ENCODE assay signal across 12 mouse cellular contexts in genomic region chr6:125585579-125585978, GRCm38 (mm10). TPM values are rescaled to one million over a fixed set of nuclear protein-coding genes. Genes with fewer than 3 reads are reported as not detected.
DNase-seq lines count a peak whose midpoint lies in the region; ATAC-seq and TF ChIP-seq lines count a peak whose summit lies in the region.
"Had no signal": no experiment of that assay in that cellular context is flagged by ENCODE, and none has a peak within 500 bp of the region (broad histone marks: within the 10 kb centered on the region; RNA-seq: fewer than 3 reads in every experiment).

No protein-coding gene starts in this region.

- H3K9me3 ChIP-seq in intestine, embryonic 14.5 days (ENCODE audit: control insufficient read depth, low read length) = no peaks in the 10 kb centered on the region
- no peaks in the 10 kb centered on the region for H3K9me3 ChIP-seq in intestine, postnatal 0 days (ENCODE audit: control insufficient read depth)
- H3K9me3 ChIP-seq in midbrain, embryonic 12.5 days = no peaks in the 10 kb centered on the region
- H3K9me3 ChIP-seq: heart, embryonic 15.5 days; neural tube, embryonic 12.5 days had no signal

- ATAC-seq in intestine, embryonic 14.5 days (replicated peaks; ENCODE audit: low FRiP score, low TSS enrichment, low read depth) = no peak
- ATAC-seq in intestine, postnatal 0 days = no peak
- ATAC-seq in midbrain, embryonic 12.5 days (ENCODE audit: low FRiP score, low read depth) = no peak
- no peak for ATAC-seq in erythroblast, adult 5-6 weeks (replicated peaks; ENCODE audit: low FRiP score, poor library complexity, severe bottlenecking)

- 57% methylated on average over 3 of the region's 3 CpGs for WGBS in intestine, embryonic 14.5 days
- 54% methylated on average over 3 of the region's 3 CpGs for WGBS in intestine, postnatal 0 days
- 44% methylated on average over 3 of the region's 3 CpGs for WGBS in midbrain, embryonic 12.5 days

- H3K4me1 ChIP-seq in intestine, embryonic 14.5 days (replicated peaks; ENCODE audit: control insufficient read depth, insufficient read depth, low read length) = peaks cover 7% of the 10 kb centered on the region
- H3K4me1 ChIP-seq in intestine, postnatal 0 days (replicated peaks; ENCODE audit: control insufficient read depth, insufficient read depth, low read length) = no peaks in the 10 kb centered on the region
- H3K4me1 ChIP-seq in midbrain, embryonic 12.5 days = peaks cover 13% of the 10 kb centered on the region

- no peak overlapping the region for H3K4me2 ChIP-seq in intestine, embryonic 14.5 days (ENCODE audit: low read length)
- H3K4me2 ChIP-seq in intestine, postnatal 0 days (replicated peaks; ENCODE audit: low read depth) = no peak overlapping the region
- no peak overlapping the region for H3K4me2 ChIP-seq in midbrain, embryonic 12.5 days (replicated peaks)
- H3K4me2 ChIP-seq: heart, embryonic 15.5 days; neural tube, embryonic 12.5 days had no signal

- H3K27ac ChIP-seq in intestine, embryonic 14.5 days (ENCODE audit: low read depth) = 0 out of 2 replicates have a peak overlapping the region, but pooled peaks have one; percentile 27
- H3K27ac ChIP-seq in intestine, postnatal 0 days (ENCODE audit: low read depth, low read length) = no peak overlapping the region
- 0 out of 2 replicates have a peak overlapping the region, but pooled peaks have one; percentile 25 for H3K27ac ChIP-seq in midbrain, embryonic 12.5 days (replicated peaks)
- H3K27ac ChIP-seq: heart, embryonic 15.5 days; neural tube, embryonic 12.5 days had no signal

- no peak for DNase-seq in intestine, embryonic 14.5 days (ENCODE audit: low spot score)
- DNase-seq in NIH3T3 (ENCODE audit: low read depth) = peak; percentile 74
- DNase-seq in kidney, adult 11 months = peak; percentile 69
- DNase-seq in T-cell, adult 2 months (ENCODE audit: low spot score) = no peak
- DNase-seq: lung, postnatal 4 days; spleen, adult 18-20 months; thymus, postnatal 36 days had no signal

- no peak overlapping the region for H3K4me3 ChIP-seq in intestine, embryonic 14.5 days (ENCODE audit: low read depth, low read length)
- no peak overlapping the region for H3K4me3 ChIP-seq in intestine, postnatal 0 days (ENCODE audit: low read depth, low read length)
- H3K4me3 ChIP-seq in midbrain, embryonic 12.5 days = no peak overlapping the region
- H3K4me3 ChIP-seq: heart, embryonic 15.5 days; neural tube, embryonic 12.5 days had no signal

- TF ChIP-seq CTCF in intestine, postnatal 0 days (IDR thresholded peaks at IDR 0.05; ENCODE audit: low read depth) = no peak

- H3K9ac ChIP-seq in intestine, embryonic 14.5 days (ENCODE audit: low read length) = no peak overlapping the region
- no peak overlapping the region for H3K9ac ChIP-seq in intestine, postnatal 0 days (ENCODE audit: low read depth, low read length)
- H3K9ac ChIP-seq in midbrain, embryonic 12.5 days (replicated peaks) = no peak overlapping the region
- H3K9ac ChIP-seq: heart, embryonic 15.5 days; neural tube, embryonic 12.5 days had no signal

- no peaks in the 10 kb centered on the region for H3K27me3 ChIP-seq in intestine, embryonic 14.5 days (replicated peaks; ENCODE audit: control insufficient read depth, insufficient read depth, low read length)
- H3K27me3 ChIP-seq in intestine, postnatal 0 days (replicated peaks; ENCODE audit: control insufficient read depth, insufficient read depth, low read length) = no peaks in the 10 kb centered on the region
- H3K27me3 ChIP-seq in midbrain, embryonic 12.5 days = no peaks in the 10 kb centered on the region
- H3K27me3 ChIP-seq: heart, embryonic 15.5 days; neural tube, embryonic 12.5 days had no signal

- no peaks in the 10 kb centered on the region for H3K36me3 ChIP-seq in intestine, embryonic 14.5 days (ENCODE audit: control insufficient read depth, insufficient read depth, low read length)
- no peaks in the 10 kb centered on the region for H3K36me3 ChIP-seq in intestine, postnatal 0 days (ENCODE audit: control insufficient read depth, insufficient read depth)
- no peaks in the 10 kb centered on the region for H3K36me3 ChIP-seq in midbrain, embryonic 12.5 days
- H3K36me3 ChIP-seq: heart, embryonic 15.5 days; neural tube, embryonic 12.5 days had no signal

RNA-seq across cellular contexts. Expression of gene Vwf, which starts 39.0 kb away (rescaled TPM):
- 10.3 and 14.1 TPM in 2 replicates for polyA plus RNA-seq in intestine, embryonic 14.5 days (2014; fragmentation: Nextera tagmentation; extraction: Ambion mirVana)
- 10.6 and 13.2 TPM in 2 replicates for polyA plus RNA-seq in intestine, postnatal 0 days (2015; fragmentation: Nextera tagmentation; extraction: Ambion mirVana)
- 11.3 and 15.3 TPM in 2 replicates for polyA plus RNA-seq in midbrain, embryonic 12.5 days (2016; fragmentation: Nextera tagmentation; extraction: Ambion mirVana)
- total RNA-seq in erythroblast, adult 5-6 weeks (2015; ENCODE audit: low replicate concordance) = 16.1 and 16.7 TPM in 2 replicates
- 20.7 and 26.9 TPM in 2 replicates for total RNA-seq in erythroblast, adult 5-6 weeks (2017; ENCODE audit: low replicate concordance)

Comparison
In these comparisons a context has a peak if more than half of its experiments do, and no peak if none do; other contexts are left out.
1. DNase-seq: peak in NIH3T3 (single experiment) and kidney, adult 11 months (single experiment); none in intestine, embryonic 14.5 days (single experiment) and T-cell, adult 2 months (single experiment).